Mouse (Mus musculus): ENCODE measurements around the gene Gm4894. TPM values are rescaled to one million over a fixed set of nuclear protein-coding genes. Genes with fewer than 3 reads are reported as not detected.
A peak's percentile ranks its signal among the peaks of the same experiment; 100 is the strongest.

The Gm4894 gene
- total and polyA plus RNA-seq, 3 experiments = not detected

DNA sequence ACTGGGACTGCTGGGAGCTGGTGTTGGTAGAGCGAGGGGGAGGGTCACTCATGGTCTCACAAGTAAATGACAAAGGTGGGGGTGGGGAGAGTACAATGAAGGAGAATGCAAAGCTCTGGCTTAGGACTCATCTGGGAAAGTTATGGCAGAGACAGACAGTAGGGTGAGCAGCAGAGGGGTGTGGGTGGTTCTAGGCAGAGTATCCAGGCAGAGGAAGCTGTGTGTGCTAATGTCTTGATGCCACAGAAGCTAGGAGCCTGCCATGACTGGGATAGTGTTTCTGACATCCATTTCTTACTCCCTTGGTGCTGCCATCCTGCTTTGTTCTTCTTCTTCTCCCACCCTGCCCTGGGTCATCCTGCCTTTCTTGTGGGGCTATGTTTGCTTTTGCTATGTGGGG is 38.8 kb upstream of the Gm4894 start:
- H3K79me2 ChIP-seq (ENCODE audit: control insufficient read depth, insufficient read depth, low read length, poor library complexity) = no peaks in the 10 kb centered on the region
- no peaks in the 10 kb centered on the region for H3K36me3 ChIP-seq (ENCODE audit: control insufficient read depth in 1 of 2, insufficient read depth in 2 of 2, low read length in 2 of 2)
- H3K4me3 ChIP-seq (ENCODE audit: control insufficient read depth in 1 of 2, insufficient read depth in 1 of 2, low read depth in 2 of 2, low read length in 2 of 2) = no peak overlapping the region
- no peaks in the 10 kb centered on the region for H3K9me3 ChIP-seq (replicated peaks; ENCODE audit: insufficient read depth, low read length)
- H3K27me3 ChIP-seq (ENCODE audit: control insufficient read depth in 1 of 2, insufficient read depth in 2 of 2, low read length in 2 of 2) = no peaks in the 10 kb centered on the region
- no peak for TF ChIP-seq SIN3A (IDR thresholded peaks at IDR 0.05; ENCODE audit: low read length)
- no peak for TF ChIP-seq MEF2A (IDR thresholded peaks at IDR 0.05; ENCODE audit: extremely low read depth, insufficient replicate concordance, low read depth, low read length, poor library complexity, severe bottlenecking)
- no peak for TF ChIP-seq TBP (IDR thresholded peaks at IDR 0.05; ENCODE audit: low read depth, low read length)
- TF ChIP-seq POLR2AphosphoS2 (IDR thresholded peaks at IDR 0.05; ENCODE audit: low read length) = no peak
- no peak for TF ChIP-seq ZNF384 (IDR thresholded peaks at IDR 0.05; ENCODE audit: low read depth, low read length)
- TF ChIP-seq MXI1 (IDR thresholded peaks at IDR 0.05; ENCODE audit: low read depth, low read length) = no peak
- TF ChIP-seq ZKSCAN1 (IDR thresholded peaks at IDR 0.05; ENCODE audit: low read depth, low read length) = no peak
- TF ChIP-seq GABPA (IDR thresholded peaks at IDR 0.05; ENCODE audit: low read depth, low read length) = no peak
- TF ChIP-seq BHLHE40 (IDR thresholded peaks at IDR 0.05; ENCODE audit: borderline replicate concordance, low read depth, low read length) = no peak
- H3K4me1 ChIP-seq (ENCODE audit: control insufficient read depth in 1 of 2, insufficient read depth in 2 of 2, low read length in 2 of 2) = no peaks in the 10 kb centered on the region
- no peak overlapping the region for H3K27ac ChIP-seq (ENCODE audit: control insufficient read depth, low read depth, low read length)
- H3K9ac ChIP-seq (ENCODE audit: control insufficient read depth, low read depth, low read length, poor library complexity, severe bottlenecking) = no peak overlapping the region
- no peak for DNase-seq (ENCODE audit: low read depth, low spot score)

DNA sequence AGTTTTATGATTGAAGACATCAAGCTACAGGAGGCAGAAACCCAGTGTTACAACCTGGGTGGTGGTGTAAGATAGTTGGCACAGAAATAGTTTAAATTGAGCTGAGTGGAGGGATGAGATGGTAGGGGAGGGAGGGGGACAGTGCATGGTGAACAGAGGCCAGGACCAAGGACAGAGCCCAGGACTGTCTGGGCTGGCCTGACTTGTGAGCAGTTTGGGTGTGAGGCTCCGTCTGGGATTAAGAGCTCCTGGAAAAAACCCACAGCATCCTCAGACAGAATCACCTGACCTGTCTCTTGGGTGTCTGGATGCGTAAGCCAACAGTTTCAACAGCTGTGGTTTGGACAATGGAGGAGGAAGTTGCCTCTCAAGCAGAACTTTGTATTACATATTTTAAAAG is 35.6 kb upstream of the Gm4894 start:
- no peaks in the 10 kb centered on the region for H3K36me3 ChIP-seq (ENCODE audit: control insufficient read depth in 1 of 2, insufficient read depth in 2 of 2, low read length in 2 of 2)
- no peak overlapping the region for H3K4me3 ChIP-seq (ENCODE audit: control insufficient read depth in 1 of 2, insufficient read depth in 1 of 2, low read depth in 2 of 2, low read length in 2 of 2)
- no peaks in the 10 kb centered on the region for H3K27me3 ChIP-seq (ENCODE audit: control insufficient read depth in 1 of 2, insufficient read depth in 2 of 2, low read length in 2 of 2)
- no peak for TF ChIP-seq MXI1 (IDR thresholded peaks at IDR 0.05; ENCODE audit: low read depth, low read length)
- no peak for TF ChIP-seq KAT2A (conservative IDR thresholded peaks at IDR 0.05; ENCODE audit: low read depth, low read length)
- no peak for TF ChIP-seq UBTF (IDR thresholded peaks at IDR 0.05; ENCODE audit: borderline replicate concordance, insufficient read depth, low read depth, low read length)
- TF ChIP-seq GABPA (IDR thresholded peaks at IDR 0.05; ENCODE audit: low read depth, low read length) = no peak
- TF ChIP-seq POLR2A (IDR thresholded peaks at IDR 0.05; ENCODE audit: control insufficient read depth in 1 of 2, insufficient read depth in 1 of 2, low read depth in 1 of 2, low read length in 2 of 2, poor library complexity in 1 of 2) = no peak
- no peak for TF ChIP-seq MYC (IDR thresholded peaks at IDR 0.05; ENCODE audit: low read depth, low read length)
- TF ChIP-seq NRF1 (IDR thresholded peaks at IDR 0.05; ENCODE audit: insufficient read depth, low read depth, low read length, poor library complexity, severe bottlenecking) = no peak
- no peak for TF ChIP-seq TCF12 (IDR thresholded peaks at IDR 0.05; ENCODE audit: low read depth, low read length)
- no peak for TF ChIP-seq RAD21 (IDR thresholded peaks at IDR 0.05; ENCODE audit: low read depth, low read length)
- no peak for TF ChIP-seq ETS1 (IDR thresholded peaks at IDR 0.05; ENCODE audit: low read depth, low read length)
- TF ChIP-seq MAZ (IDR thresholded peaks at IDR 0.05; ENCODE audit: low read depth, low read length) = no peak
- no peak for TF ChIP-seq MAFK (IDR thresholded peaks at IDR 0.05; ENCODE audit: borderline replicate concordance, low read depth, low read length)
- no peak for TF ChIP-seq CHD2 (IDR thresholded peaks at IDR 0.05; ENCODE audit: low read length)
- no peak for TF ChIP-seq CHD1 (IDR thresholded peaks at IDR 0.05; ENCODE audit: low read depth, low read length)
- TF ChIP-seq ELF1 (IDR thresholded peaks at IDR 0.05; ENCODE audit: low read depth, low read length) = no peak
- TF ChIP-seq USF2 (IDR thresholded peaks at IDR 0.05; ENCODE audit: borderline replicate concordance in 1 of 2, insufficient read depth in 1 of 2, low read depth in 1 of 2, low read length in 2 of 2) = no peak
- no peak for TF ChIP-seq POLR2AphosphoS5 (IDR thresholded peaks at IDR 0.05; ENCODE audit: borderline replicate concordance, low read depth, low read length)
- no peak for TF ChIP-seq MEF2A (IDR thresholded peaks at IDR 0.05; ENCODE audit: extremely low read depth, insufficient replicate concordance, low read depth, low read length, poor library complexity, severe bottlenecking)
- TF ChIP-seq ZC3H11A (IDR thresholded peaks at IDR 0.05; ENCODE audit: low read depth, low read length) = no peak
- H3K79me2 ChIP-seq (ENCODE audit: control insufficient read depth, insufficient read depth, low read length, poor library complexity) = no peaks in the 10 kb centered on the region
- H3K27ac ChIP-seq (ENCODE audit: control insufficient read depth, low read depth, low read length) = no peak overlapping the region
- DNase-seq (ENCODE audit: low read depth, low spot score) = peak; percentile 2
- no peak overlapping the region for H3K9ac ChIP-seq (ENCODE audit: control insufficient read depth, low read depth, low read length, poor library complexity, severe bottlenecking)
- H3K9me3 ChIP-seq (replicated peaks; ENCODE audit: insufficient read depth, low read length) = no peaks in the 10 kb centered on the region
- H3K4me1 ChIP-seq (ENCODE audit: control insufficient read depth in 1 of 2, insufficient read depth in 2 of 2, low read length in 2 of 2) = no peaks in the 10 kb centered on the region

Data from MEL (cell line).